Mouse (Mus musculus): ENCODE data around the gene Stap2. TPM values are rescaled to one million over a fixed set of nuclear protein-coding genes. Genes with fewer than 3 reads are reported as not detected.
A peak's percentile ranks its signal among the peaks of the same experiment; 100 is the strongest.

Gene Stap2
- polyA plus RNA-seq, 1 experiment = 18.4 TPM

DNA sequence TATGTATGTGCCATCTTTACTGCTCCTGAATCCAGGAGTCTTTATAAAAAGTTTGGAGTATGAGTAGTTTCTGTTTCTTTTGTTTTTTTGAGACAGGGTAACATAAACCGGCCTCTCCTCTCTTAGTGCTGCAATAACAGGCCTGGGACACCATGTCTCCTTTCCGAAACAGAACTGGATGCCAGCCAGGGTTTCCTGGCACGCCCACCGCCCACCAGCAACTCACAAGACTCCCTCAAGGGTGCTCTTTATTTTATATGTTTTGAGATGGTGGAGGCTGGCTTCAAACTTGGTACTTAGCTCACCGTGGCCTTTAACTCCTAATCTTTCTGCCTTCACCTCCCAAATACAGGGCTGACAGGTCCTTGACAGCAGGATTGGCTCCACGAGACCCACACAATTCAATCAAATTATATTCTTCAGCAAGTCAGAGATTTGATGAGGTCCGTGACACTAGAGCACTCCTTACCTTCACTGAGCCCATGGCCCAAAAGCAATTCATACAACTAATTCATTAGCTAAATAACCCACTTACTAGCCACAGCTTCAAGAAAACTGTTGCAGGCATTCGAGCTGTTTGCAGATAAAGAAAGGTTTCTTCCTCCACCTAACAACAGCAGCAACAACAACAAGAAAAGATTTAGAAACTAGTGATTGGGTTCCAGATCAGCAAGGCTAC, 33.3 kb upstream of the Stap2 start:
- H3K4me1 ChIP-seq (ENCODE audit: control insufficient read depth, insufficient read depth, low read length) = peaks cover 14% of the 10 kb centered on the region
- TF ChIP-seq CTCF (IDR thresholded peaks at IDR 0.05; ENCODE audit: control insufficient read depth, insufficient read depth, insufficient replicate concordance, low read depth, low read length) (no peak), POLR2A (IDR thresholded peaks at IDR 0.05; ENCODE audit: control insufficient read depth, low read depth, low read length) (no peak)
- no peak overlapping the region for H3K27ac ChIP-seq (ENCODE audit: control insufficient read depth, insufficient read depth, low read depth, low read length)
- H3K36me3 ChIP-seq (ENCODE audit: control insufficient read depth, insufficient read depth, low read length) = peaks cover 2% of the 10 kb centered on the region
- no peaks in the 10 kb centered on the region for H3K27me3 ChIP-seq (ENCODE audit: control insufficient read depth, insufficient read depth, low read length)
- H3K4me3 ChIP-seq (ENCODE audit: control insufficient read depth, low read depth, low read length) = no peak overlapping the region

GRCm38 (mm10) chr17:56036901-56037287, 31.5 kb upstream of the Stap2 start:
- Histone ChIP-seq H3K4me1 (ENCODE audit: control insufficient read depth, insufficient read depth, low read length) (peaks cover 16% of the 10 kb centered on the region), H3K36me3 (ENCODE audit: control insufficient read depth, insufficient read depth, low read length) (peaks cover 3% of the 10 kb centered on the region), H3K27ac (ENCODE audit: control insufficient read depth, insufficient read depth, low read depth, low read length) (peak overlapping the region; percentile 78), H3K4me3 (ENCODE audit: control insufficient read depth, low read depth, low read length) (peak overlapping the region; percentile 92), H3K27me3 (ENCODE audit: control insufficient read depth, insufficient read depth, low read length) (no peaks in the 10 kb centered on the region)
- no peak for TF ChIP-seq CTCF (IDR thresholded peaks at IDR 0.05; ENCODE audit: control insufficient read depth, insufficient read depth, insufficient replicate concordance, low read depth, low read length)
- TF ChIP-seq POLR2A (IDR thresholded peaks at IDR 0.05; ENCODE audit: control insufficient read depth, low read depth, low read length) = no peak

- Histone ChIP-seq H3K36me3 (ENCODE audit: control insufficient read depth, insufficient read depth, low read length) (peaks cover 3% of the 10 kb centered on the region), H3K4me1 (ENCODE audit: control insufficient read depth, insufficient read depth, low read length) (peaks cover 18% of the 10 kb centered on the region), H3K27me3 (ENCODE audit: control insufficient read depth, insufficient read depth, low read length) (no peaks in the 10 kb centered on the region), H3K4me3 (ENCODE audit: control insufficient read depth, low read depth, low read length) (peak within 1 kb of the TSS; percentile 97), H3K27ac (ENCODE audit: control insufficient read depth, insufficient read depth, low read depth, low read length) (peak within 1 kb of the TSS; percentile 92)
- peak; percentile 100 for TF ChIP-seq CTCF (IDR thresholded peaks at IDR 0.05; ENCODE audit: control insufficient read depth, insufficient read depth, insufficient replicate concordance, low read depth, low read length)
- TF ChIP-seq POLR2A (IDR thresholded peaks at IDR 0.05; ENCODE audit: control insufficient read depth, low read depth, low read length) = peak; percentile 89
Observed at GRCm38 (mm10) chr17:56036176-56036900, 31.0 kb upstream of the Stap2 start, which contains the start of gene Sh3gl1. Gene Sh3gl1 (minus strand): TSS chr17:56036635.

GRCm38 (mm10) chr17:56035216-56035615, 29.8 kb upstream of the Stap2 start:
- peaks cover 3% of the 10 kb centered on the region for H3K36me3 ChIP-seq (ENCODE audit: control insufficient read depth, insufficient read depth, low read length)
- peak overlapping the region; percentile 53 for H3K4me3 ChIP-seq (ENCODE audit: control insufficient read depth, low read depth, low read length)
- H3K27me3 ChIP-seq (ENCODE audit: control insufficient read depth, insufficient read depth, low read length) = no peaks in the 10 kb centered on the region
- H3K4me1 ChIP-seq (ENCODE audit: control insufficient read depth, insufficient read depth, low read length) = peaks cover 20% of the 10 kb centered on the region
- TF ChIP-seq POLR2A (IDR thresholded peaks at IDR 0.05; ENCODE audit: control insufficient read depth, low read depth, low read length) (no peak), CTCF (IDR thresholded peaks at IDR 0.05; ENCODE audit: control insufficient read depth, insufficient read depth, insufficient replicate concordance, low read depth, low read length) (no peak)
- no peak overlapping the region for H3K27ac ChIP-seq (ENCODE audit: control insufficient read depth, insufficient read depth, low read depth, low read length)

GRCm38 (mm10) chr17:56034726-56035100, 29.3 kb upstream of the Stap2 start:
- Histone ChIP-seq H3K27me3 (ENCODE audit: control insufficient read depth, insufficient read depth, low read length) (no peaks in the 10 kb centered on the region), H3K4me3 (ENCODE audit: control insufficient read depth, low read depth, low read length) (peak overlapping the region; percentile 53), H3K36me3 (ENCODE audit: control insufficient read depth, insufficient read depth, low read length) (peaks cover 3% of the 10 kb centered on the region), H3K4me1 (ENCODE audit: control insufficient read depth, insufficient read depth, low read length) (peaks cover 21% of the 10 kb centered on the region), H3K27ac (ENCODE audit: control insufficient read depth, insufficient read depth, low read depth, low read length) (no peak overlapping the region)
- no peak for TF ChIP-seq POLR2A (IDR thresholded peaks at IDR 0.05; ENCODE audit: control insufficient read depth, low read depth, low read length)
- no peak for TF ChIP-seq CTCF (IDR thresholded peaks at IDR 0.05; ENCODE audit: control insufficient read depth, insufficient read depth, insufficient replicate concordance, low read depth, low read length)

- Histone ChIP-seq H3K27ac (ENCODE audit: control insufficient read depth, insufficient read depth, low read depth, low read length) (no peak overlapping the region), H3K27me3 (ENCODE audit: control insufficient read depth, insufficient read depth, low read length) (no peaks in the 10 kb centered on the region), H3K4me3 (ENCODE audit: control insufficient read depth, low read depth, low read length) (peak overlapping the region; percentile 53), H3K36me3 (ENCODE audit: control insufficient read depth, insufficient read depth, low read length) (peaks cover 3% of the 10 kb centered on the region), H3K4me1 (ENCODE audit: control insufficient read depth, insufficient read depth, low read length) (peaks cover 21% of the 10 kb centered on the region)
- TF ChIP-seq POLR2A (IDR thresholded peaks at IDR 0.05; ENCODE audit: control insufficient read depth, low read depth, low read length) (no peak), CTCF (IDR thresholded peaks at IDR 0.05; ENCODE audit: control insufficient read depth, insufficient read depth, insufficient replicate concordance, low read depth, low read length) (no peak)
Observed at GRCm38 (mm10) chr17:56034040-56034725, 28.8 kb upstream of the Stap2 start.

- TF ChIP-seq CTCF (IDR thresholded peaks at IDR 0.05; ENCODE audit: control insufficient read depth, insufficient read depth, insufficient replicate concordance, low read depth, low read length) (no peak), POLR2A (IDR thresholded peaks at IDR 0.05; ENCODE audit: control insufficient read depth, low read depth, low read length) (no peak)
- Histone ChIP-seq H3K4me1 (ENCODE audit: control insufficient read depth, insufficient read depth, low read length) (peaks cover 22% of the 10 kb centered on the region), H3K27ac (ENCODE audit: control insufficient read depth, insufficient read depth, low read depth, low read length) (no peak overlapping the region), H3K36me3 (ENCODE audit: control insufficient read depth, insufficient read depth, low read length) (peaks cover 3% of the 10 kb centered on the region), H3K4me3 (ENCODE audit: control insufficient read depth, low read depth, low read length) (no peak overlapping the region), H3K27me3 (ENCODE audit: control insufficient read depth, insufficient read depth, low read length) (no peaks in the 10 kb centered on the region)
Observed at GRCm38 (mm10) chr17:56032831-56033230, 27.4 kb upstream of the Stap2 start.

Data from testis, adult 2 months (tissue).